Mouse (Mus musculus) heart, adult 2 months (tissue): Measurements from ENCODE around the gene Pipox.

Experiments used
- CTCF ChIP-seq: fragments of 200-600 bp; IDR thresholded peaks from 2 replicates; pipeline ENCODE4 v1.8.1; 2022; ENCODE audit warnings: antibody characterized with exemption, mild to moderate bottlenecking, moderate library complexity
- EP300 ChIP-seq: fragments of 200-500 bp; IDR thresholded peaks from 2 replicates; pipeline ENCODE4 v1.6.1; 2011; ENCODE audit warnings: low read depth, low read length, control low read depth; ENCODE audit not compliant: insufficient read depth
- POLR2A ChIP-seq: fragments of 200-500 bp; IDR thresholded peaks from 2 replicates; pipeline ENCODE4 v1.6.1; 2011; ENCODE audit warnings: mild to moderate bottlenecking, low read depth, low read length, control low read depth; ENCODE audit not compliant: insufficient read depth

DNA sequence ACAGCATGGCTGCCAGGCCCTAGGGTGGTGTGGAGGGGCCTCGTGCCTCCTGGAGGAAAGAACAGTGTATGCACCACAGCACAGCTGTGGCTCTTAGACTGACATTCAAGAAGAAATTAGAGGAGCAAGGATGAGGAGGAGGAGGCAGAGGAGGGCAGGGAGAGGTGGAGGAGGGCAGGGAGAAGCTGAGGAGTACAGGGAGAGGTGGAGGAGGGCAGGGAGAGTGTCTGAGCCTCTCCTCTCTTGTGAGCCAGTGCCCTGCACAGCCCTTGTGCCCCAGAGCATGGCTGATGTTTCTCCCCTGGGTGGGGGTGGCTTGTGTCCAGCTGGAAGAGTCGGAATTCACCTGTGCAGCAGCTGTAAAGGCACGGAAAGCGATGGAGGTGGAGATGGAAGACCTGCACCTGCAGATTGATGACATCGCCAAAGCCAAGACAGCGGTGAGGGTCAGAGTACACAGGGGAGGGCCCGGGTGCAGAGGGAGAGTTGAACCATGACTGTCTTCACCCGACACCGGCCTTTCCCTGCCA, 46.2 kb downstream of the Pipox start:
- no peak for TF ChIP-seq EP300
- TF ChIP-seq CTCF: no peak
- TF ChIP-seq POLR2A: no peak
